Mouse (Mus musculus): ENCODE results near the gene Wfdc21. TPM values are rescaled to one million over a fixed set of nuclear protein-coding genes. Genes with fewer than 3 reads are reported as not detected.

Gene Wfdc21
- polyA plus RNA-seq, 1 experiment from 2014 or later: 1.3 TPM

DNA sequence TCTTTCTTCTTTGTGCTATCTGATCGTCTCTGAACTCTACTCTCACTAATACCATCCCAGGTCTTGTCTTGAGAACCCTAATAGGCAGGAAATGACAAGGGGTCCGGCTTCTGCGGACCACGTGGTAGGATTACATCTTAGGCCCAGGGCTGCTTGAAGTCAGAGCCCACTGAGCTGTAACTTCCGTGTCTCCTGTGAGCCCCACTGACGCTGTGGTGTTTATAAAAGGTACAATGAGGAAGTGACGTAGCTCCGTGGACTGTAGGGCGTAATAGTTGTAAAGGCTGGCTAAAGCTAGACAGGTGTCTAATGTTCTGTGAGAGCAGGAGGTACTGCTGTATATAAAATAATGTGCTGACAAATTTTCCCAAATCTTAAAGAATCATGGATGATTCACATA is 20.6 kb downstream of the Wfdc21 start:
- Histone ChIP-seq H3K9ac (no peak overlapping the region), H3K27me3 (no peaks in the 10 kb centered on the region), H3K9me3 (no peaks in the 10 kb centered on the region), H3K36me3 (peaks cover 96% of the 10 kb centered on the region), H3K4me2 (no peak overlapping the region), H3K4me3 (no peak overlapping the region), H3K27ac (no peak overlapping the region), H3K4me1 (no peaks in the 10 kb centered on the region)
- ATAC-seq (ENCODE audit: insufficient number of reproducible peaks, low FRiP score, low TSS enrichment, low read depth): no peak
- 90% methylated on average over 9 of the region's 9 CpGs for WGBS

DNA sequence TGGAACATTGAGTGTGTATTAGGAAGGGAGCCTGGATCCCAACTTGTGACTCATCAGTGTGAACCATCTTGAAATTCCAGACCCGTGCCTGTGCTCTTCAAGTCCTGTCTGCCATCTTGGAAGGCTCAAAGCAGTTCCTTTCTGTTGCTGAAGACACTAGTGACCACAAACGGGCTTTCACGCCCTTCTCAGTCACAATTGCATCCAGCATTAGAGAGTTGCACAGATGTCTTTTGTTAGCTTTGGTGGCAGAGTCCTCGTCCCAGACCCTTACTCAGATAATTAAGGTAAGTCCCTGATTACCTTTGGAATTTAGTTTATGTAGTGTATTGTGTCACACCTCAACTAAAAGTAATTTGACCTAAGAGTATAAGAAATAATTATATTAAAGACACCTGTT is 22.2 kb downstream of the Wfdc21 start:
- no peak overlapping the region for H3K9ac ChIP-seq
- H3K4me3 ChIP-seq: no peak overlapping the region
- peaks cover 96% of the 10 kb centered on the region for H3K36me3 ChIP-seq
- WGBS: 85% methylated on average over 4 of the region's 4 CpGs
- H3K27ac ChIP-seq: no peak overlapping the region
- no peaks in the 10 kb centered on the region for H3K27me3 ChIP-seq
- no peaks in the 10 kb centered on the region for H3K4me1 ChIP-seq
- H3K9me3 ChIP-seq: no peaks in the 10 kb centered on the region
- no peak overlapping the region for H3K4me2 ChIP-seq
- no peak for ATAC-seq (ENCODE audit: insufficient number of reproducible peaks, low FRiP score, low TSS enrichment, low read depth)

DNA sequence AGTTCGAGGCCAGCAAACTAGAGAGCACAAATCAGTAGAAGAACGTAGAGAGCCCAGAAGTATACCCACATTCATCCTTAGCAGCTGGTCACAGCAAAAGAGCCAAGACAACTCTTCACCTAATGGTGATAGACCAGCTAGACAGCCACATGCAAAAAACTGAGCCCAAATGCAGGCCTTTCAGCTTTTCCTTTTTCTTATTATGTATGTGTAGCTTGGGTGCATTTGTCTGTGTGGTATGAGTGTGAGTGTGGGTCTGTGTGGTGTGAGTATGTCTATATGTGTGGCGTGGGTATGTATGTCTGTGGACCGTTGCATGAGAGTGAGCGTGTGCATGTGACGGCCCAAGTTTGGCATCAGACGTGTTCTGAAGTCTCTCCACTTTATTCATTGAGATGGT is 24.3 kb downstream of the Wfdc21 start:
- Histone ChIP-seq H3K4me2 (no peak overlapping the region), H3K27me3 (no peaks in the 10 kb centered on the region), H3K27ac (no peak overlapping the region), H3K4me1 (no peaks in the 10 kb centered on the region), H3K4me3 (no peak overlapping the region), H3K9me3 (no peaks in the 10 kb centered on the region), H3K36me3 (peaks cover 94% of the 10 kb centered on the region), H3K9ac (no peak overlapping the region)
- WGBS: 90% methylated on average over 7 of the region's 7 CpGs
- no peak for ATAC-seq (ENCODE audit: insufficient number of reproducible peaks, low FRiP score, low TSS enrichment, low read depth)

DNA sequence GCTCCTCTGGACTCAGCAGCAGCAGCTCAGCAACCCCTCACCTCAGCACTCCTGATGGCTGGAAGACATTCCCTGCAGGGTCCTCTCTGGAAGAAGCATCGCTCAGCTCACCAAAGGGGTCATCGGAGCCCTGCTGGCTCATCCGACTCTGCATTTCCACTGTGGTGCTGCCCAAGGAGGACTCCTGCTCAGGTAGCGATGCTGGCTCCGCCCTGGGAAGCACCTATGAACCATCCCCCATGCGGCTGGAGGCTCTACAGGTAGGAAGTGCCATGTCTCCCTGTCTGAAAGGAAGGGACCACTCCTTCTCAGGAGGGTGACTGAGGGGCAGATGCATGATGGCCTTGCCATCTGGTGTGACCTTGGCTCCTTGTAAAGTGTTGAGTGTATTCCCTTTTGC is 25.6 kb downstream of the Wfdc21 start:
- Histone ChIP-seq H3K4me1 (no peaks in the 10 kb centered on the region), H3K27ac (no peak overlapping the region), H3K9ac (no peak overlapping the region), H3K4me2 (no peak overlapping the region), H3K36me3 (peaks cover 94% of the 10 kb centered on the region), H3K27me3 (no peaks in the 10 kb centered on the region), H3K9me3 (no peaks in the 10 kb centered on the region), H3K4me3 (no peak overlapping the region)
- ATAC-seq (ENCODE audit: insufficient number of reproducible peaks, low FRiP score, low TSS enrichment, low read depth): no peak
- WGBS: 92% methylated on average over 6 of the region's 6 CpGs

DNA sequence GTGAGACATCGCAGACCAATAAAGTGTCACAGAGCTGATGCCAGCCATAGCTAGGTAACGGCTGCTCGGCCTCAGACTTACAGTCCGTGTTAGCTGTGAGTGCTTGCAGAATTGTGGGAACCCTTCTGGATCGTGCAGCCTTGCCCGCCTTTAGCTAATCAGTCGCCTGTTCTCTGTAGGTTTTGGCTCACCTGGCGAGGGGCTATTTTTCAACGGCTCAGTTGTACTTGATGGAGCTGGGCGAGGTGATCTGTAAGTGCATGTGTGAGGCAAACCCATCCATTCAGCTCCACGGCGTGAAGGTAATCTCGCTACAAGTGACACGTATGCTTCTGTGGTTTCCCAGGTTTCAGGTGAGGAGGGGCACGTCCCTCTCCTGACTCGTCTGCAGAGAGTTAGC is 27.0 kb downstream of the Wfdc21 start:
- Histone ChIP-seq H3K9ac (no peak overlapping the region), H3K27me3 (no peaks in the 10 kb centered on the region), H3K36me3 (peaks cover 90% of the 10 kb centered on the region), H3K27ac (no peak overlapping the region), H3K9me3 (no peaks in the 10 kb centered on the region), H3K4me2 (no peak overlapping the region), H3K4me3 (no peak overlapping the region), H3K4me1 (no peaks in the 10 kb centered on the region)
- ATAC-seq (ENCODE audit: insufficient number of reproducible peaks, low FRiP score, low TSS enrichment, low read depth): no peak
- WGBS: 91% methylated on average over 16 of the region's 16 CpGs

DNA sequence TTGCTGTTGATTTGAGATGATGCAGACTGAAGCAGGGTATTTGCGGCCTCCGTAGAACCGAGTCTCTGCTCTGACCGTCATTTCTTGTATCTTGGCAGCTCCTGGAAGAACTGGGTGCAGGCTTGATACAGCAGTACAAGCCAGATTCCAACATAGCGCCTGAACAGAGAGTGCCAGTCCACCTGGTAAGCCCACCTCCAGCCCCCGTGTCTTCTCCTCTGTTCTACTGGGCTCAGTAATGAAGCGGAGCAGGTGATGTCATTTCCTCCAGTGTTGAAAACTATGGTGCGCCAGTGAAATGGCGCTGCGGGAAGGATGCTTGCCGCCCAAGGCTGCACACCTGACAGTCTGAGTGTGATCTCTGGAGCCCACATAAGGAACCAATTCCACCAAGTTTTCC is 27.6 kb downstream of the Wfdc21 start:
- WGBS: 91% methylated on average over 11 of the region's 11 CpGs
- Histone ChIP-seq H3K36me3 (peaks cover 91% of the 10 kb centered on the region), H3K4me1 (no peaks in the 10 kb centered on the region), H3K4me3 (no peak overlapping the region), H3K27ac (no peak overlapping the region), H3K9ac (no peak overlapping the region), H3K4me2 (no peak overlapping the region), H3K27me3 (no peaks in the 10 kb centered on the region), H3K9me3 (no peaks in the 10 kb centered on the region)
- no peak for ATAC-seq (ENCODE audit: insufficient number of reproducible peaks, low FRiP score, low TSS enrichment, low read depth)

DNA sequence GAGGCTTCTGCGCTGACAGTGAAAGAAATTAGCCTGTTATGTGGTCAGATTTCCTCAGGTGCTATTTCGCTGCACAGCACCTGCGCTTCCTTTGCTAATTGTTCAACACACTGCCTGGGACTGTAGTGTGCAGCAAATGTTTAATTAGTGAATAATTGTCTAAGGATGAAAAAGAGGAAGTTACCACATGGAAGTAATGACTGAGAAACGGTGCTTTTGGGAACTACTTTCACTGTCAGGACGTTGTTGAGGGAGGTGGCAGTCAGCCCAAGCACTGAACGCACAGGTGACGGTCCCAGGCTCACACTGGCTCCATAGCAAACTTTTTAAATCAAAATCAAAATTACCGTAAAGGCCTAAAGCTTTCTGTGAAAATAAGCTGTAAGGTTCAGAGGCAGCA is 30.1 kb downstream of the Wfdc21 start:
- H3K4me3 ChIP-seq: no peak overlapping the region

DNA sequence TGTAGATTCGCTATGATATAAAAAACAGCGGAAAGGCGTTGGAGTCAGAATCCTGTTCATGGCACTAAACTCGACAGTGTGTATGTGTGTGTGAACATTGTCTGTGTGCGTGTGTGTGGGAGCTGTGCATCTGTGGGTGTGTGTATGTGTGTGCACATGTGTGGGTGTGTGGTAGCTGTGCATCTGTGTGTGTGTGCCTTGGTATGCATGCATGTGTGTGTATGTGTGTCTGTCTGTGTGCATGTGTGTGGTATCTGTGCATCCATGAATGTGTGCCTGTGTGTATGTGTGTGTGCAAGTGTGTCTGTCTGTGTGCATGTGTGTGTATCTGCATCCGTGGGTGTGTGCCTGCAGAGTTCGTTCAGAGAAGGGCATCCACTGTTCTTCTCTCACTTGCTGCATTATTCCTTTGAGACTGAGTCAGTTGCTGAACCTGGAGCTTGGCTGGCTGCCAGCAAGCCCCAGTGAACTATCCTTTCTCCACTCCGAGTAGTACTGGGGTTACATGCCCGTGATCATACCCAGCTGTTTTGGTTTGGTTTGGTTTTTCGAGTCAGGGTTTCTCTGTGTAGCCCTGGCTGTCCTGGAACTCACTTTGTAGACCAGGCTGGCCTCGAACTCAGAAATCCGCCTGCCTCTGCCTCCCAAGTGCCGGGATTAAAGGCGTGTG is 37.3 kb downstream of the Wfdc21 start:
- 81% methylated on average over 14 of the region's 14 CpGs for WGBS
- H3K27me3 ChIP-seq: no peaks in the 10 kb centered on the region

More for the DNA sequence above, 30.1 kb downstream of the Wfdc21 start:
- peaks cover 93% of the 10 kb centered on the region for H3K36me3 ChIP-seq
- H3K27me3 ChIP-seq: no peaks in the 10 kb centered on the region
- no peak for ATAC-seq (ENCODE audit: insufficient number of reproducible peaks, low FRiP score, low TSS enrichment, low read depth)
- H3K4me2 ChIP-seq: no peak overlapping the region
- 92% methylated on average over 8 of the region's 8 CpGs for WGBS
- no peak overlapping the region for H3K9ac ChIP-seq
- no peaks in the 10 kb centered on the region for H3K4me1 ChIP-seq
- H3K9me3 ChIP-seq: no peaks in the 10 kb centered on the region
- H3K27ac ChIP-seq: no peak overlapping the region

DNA sequence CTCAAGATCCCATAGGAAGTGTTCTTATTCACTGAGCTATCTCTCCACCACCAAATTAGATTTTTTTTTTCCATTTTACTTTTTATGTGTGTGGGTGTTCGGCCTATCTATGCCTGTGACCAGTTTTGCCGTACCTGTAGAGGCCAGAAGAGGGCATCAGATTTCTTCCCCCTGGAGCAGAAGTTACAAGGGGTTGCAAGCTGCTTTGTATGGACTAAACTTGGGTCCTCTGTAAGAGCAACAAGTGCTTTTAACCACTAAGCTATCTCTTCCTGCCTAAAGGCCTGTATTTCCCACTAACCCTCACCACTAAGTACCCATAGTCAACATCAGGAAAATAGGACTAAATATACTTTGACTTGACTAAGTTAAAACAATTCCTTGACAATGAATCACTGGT is 37.9 kb downstream of the Wfdc21 start:
- Histone ChIP-seq H3K27ac (no peak overlapping the region), H3K36me3 (peaks cover 39% of the 10 kb centered on the region), H3K9me3 (no peaks in the 10 kb centered on the region), H3K9ac (no peak overlapping the region), H3K4me3 (no peak overlapping the region), H3K4me1 (no peaks in the 10 kb centered on the region), H3K27me3 (no peaks in the 10 kb centered on the region), H3K4me2 (no peak overlapping the region)
- no peak for ATAC-seq (ENCODE audit: insufficient number of reproducible peaks, low FRiP score, low TSS enrichment, low read depth)
- WGBS: 84% methylated on average over 2 of the region's 2 CpGs

More for the DNA sequence above, 37.3 kb downstream of the Wfdc21 start:
- H3K4me2 ChIP-seq: no peak overlapping the region
- peaks cover 45% of the 10 kb centered on the region for H3K36me3 ChIP-seq
- H3K4me3 ChIP-seq: no peak overlapping the region
- no peak overlapping the region for H3K27ac ChIP-seq
- H3K9ac ChIP-seq: no peak overlapping the region
- no peaks in the 10 kb centered on the region for H3K4me1 ChIP-seq
- H3K9me3 ChIP-seq: no peaks in the 10 kb centered on the region
- ATAC-seq (ENCODE audit: insufficient number of reproducible peaks, low FRiP score, low TSS enrichment, low read depth): peak; percentile 41

DNA sequence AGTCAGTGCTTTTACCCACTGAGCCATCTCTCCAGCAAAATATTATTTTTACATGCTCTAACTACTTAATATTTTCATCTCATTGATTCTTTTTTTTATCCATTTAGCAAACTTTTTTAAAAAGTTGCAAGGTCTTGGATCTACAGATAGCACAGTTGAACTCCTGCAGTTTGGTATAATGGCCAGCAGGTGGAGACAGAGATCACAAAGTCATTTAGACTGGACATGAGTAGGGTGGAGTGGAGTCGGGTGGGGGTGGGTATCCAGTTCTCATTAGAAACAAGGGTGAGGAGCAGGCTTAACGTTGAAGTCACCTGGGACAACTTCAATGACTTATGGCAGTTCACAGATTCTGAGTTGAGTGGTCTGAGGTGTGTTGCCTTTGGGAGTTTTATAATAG is 38.6 kb downstream of the Wfdc21 start:
- Histone ChIP-seq H3K4me3 (no peak overlapping the region), H3K9me3 (no peaks in the 10 kb centered on the region), H3K4me2 (no peak overlapping the region), H3K36me3 (peaks cover 32% of the 10 kb centered on the region), H3K4me1 (no peaks in the 10 kb centered on the region), H3K27ac (no peak overlapping the region), H3K27me3 (no peaks in the 10 kb centered on the region), H3K9ac (no peak overlapping the region)
- 6% methylated on average over 2 of the region's 2 CpGs for WGBS
- ATAC-seq (ENCODE audit: insufficient number of reproducible peaks, low FRiP score, low TSS enrichment, low read depth): no peak

DNA sequence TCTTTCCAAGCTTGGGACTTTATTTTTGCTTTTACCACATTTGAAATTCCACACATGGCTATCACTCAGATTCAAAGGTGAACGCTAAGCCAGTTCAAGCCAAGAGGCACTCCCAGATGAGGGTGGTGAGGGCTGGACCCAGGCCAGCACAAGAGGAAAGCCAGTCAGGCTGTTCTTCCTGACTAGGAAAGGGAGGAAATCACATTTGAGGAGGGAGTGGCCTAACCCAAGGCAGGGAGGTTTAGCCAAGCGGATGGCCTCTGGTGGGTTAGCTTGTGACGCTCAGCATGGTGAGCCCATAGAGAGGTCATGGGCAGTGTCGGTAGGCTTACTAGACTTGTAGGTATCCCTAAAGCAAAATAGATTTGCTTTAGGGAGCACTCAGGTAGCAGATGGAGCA is 40.1 kb downstream of the Wfdc21 start:
- ATAC-seq (ENCODE audit: insufficient number of reproducible peaks, low FRiP score, low TSS enrichment, low read depth): no peak

DNA sequence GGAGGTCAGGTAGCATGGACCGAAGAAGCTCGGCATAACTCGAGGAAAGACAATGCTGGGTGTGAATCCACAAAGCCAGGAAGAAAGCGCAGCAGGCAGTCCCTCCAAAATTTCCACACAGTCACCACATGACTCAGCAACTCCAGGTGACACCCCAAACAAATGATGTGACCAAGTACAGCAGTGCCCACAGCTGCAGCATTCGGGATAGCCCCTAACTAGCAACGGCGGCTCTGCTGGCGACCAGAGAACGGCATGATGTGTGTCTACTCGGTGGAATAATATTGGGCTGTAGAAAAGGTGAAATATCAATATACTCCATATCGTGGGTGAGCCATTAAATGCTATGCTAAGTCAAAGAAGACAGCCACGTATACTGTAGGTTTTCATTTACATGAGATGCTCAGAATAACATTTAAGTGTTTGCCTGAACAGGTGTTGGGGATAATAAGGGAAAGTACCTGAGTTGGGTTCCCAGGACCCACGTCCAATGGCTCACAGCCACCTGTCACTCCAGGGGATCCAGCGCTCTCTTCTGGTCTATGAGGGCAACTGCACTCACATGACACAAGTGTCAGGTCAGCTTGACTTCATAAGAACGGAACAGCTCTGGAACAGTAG is 40.8 kb downstream of the Wfdc21 start:
- Histone ChIP-seq H3K4me3 (no peak overlapping the region), H3K9me3 (no peaks in the 10 kb centered on the region), H3K9ac (no peak overlapping the region), H3K27me3 (no peaks in the 10 kb centered on the region), H3K4me2 (no peak overlapping the region), H3K27ac (no peak overlapping the region), H3K36me3 (peaks cover 14% of the 10 kb centered on the region), H3K4me1 (no peaks in the 10 kb centered on the region)
- 76% methylated on average over 15 of the region's 15 CpGs for WGBS
- no peak for ATAC-seq (ENCODE audit: insufficient number of reproducible peaks, low FRiP score, low TSS enrichment, low read depth)

More for the DNA sequence above, 40.1 kb downstream of the Wfdc21 start:
- Histone ChIP-seq H3K36me3 (peaks cover 18% of the 10 kb centered on the region), H3K27me3 (no peaks in the 10 kb centered on the region), H3K27ac (no peak overlapping the region), H3K4me2 (no peak overlapping the region), H3K9ac (no peak overlapping the region), H3K9me3 (no peaks in the 10 kb centered on the region), H3K4me1 (no peaks in the 10 kb centered on the region), H3K4me3 (no peak overlapping the region)
- WGBS: 67% methylated on average over 4 of the region's 4 CpGs
